Mouse (Mus musculus) forebrain, embryonic 13.5 days (tissue): ENCODE measurements around the gene Lrtm1. TPM values are rescaled to one million over a fixed set of nuclear protein-coding genes. Genes with fewer than 3 reads are reported as not detected.

Source experiments
- ATAC-seq: fragments of 200-750 bp; cut with Nextera tagmentation; 2 replicates; pipeline ENCODE4 v1.8.0; 2017
- H3K27ac ChIP-seq: fragments of 300-500 bp; sonication (generic); 2 replicates; pipeline ENCODE4 v1.5.1; 2015; ENCODE audit warnings: inconsistent platforms, mild to moderate bottlenecking, moderate library complexity
- H3K27me3 ChIP-seq: fragments of 300-500 bp; sonication (generic); 2 replicates; pipeline ENCODE4 v1.6.1; 2015; ENCODE audit warnings: mild to moderate bottlenecking, inconsistent platforms
- H3K36me3 ChIP-seq: fragments of 300-500 bp; sonication (generic); 2 replicates; pipeline ENCODE4 v1.6.1; 2015; ENCODE audit warnings: mild to moderate bottlenecking, inconsistent platforms; ENCODE audit not compliant: poor library complexity, severe bottlenecking
- H3K4me1 ChIP-seq: fragments of 300-500 bp; sonication (generic); 2 replicates; pipeline ENCODE4 v1.6.1; 2015; ENCODE audit warnings: inconsistent platforms
- H3K4me2 ChIP-seq: fragments of 300-500 bp; sonication (generic); 2 replicates; pipeline ENCODE4 v1.6.1; 2015; ENCODE audit warnings: inconsistent platforms, mild to moderate bottlenecking, moderate library complexity
- H3K4me3 ChIP-seq: fragments of 300-500 bp; sonication (generic); 2 replicates; pipeline ENCODE4 v1.5.1; 2015; ENCODE audit warnings: mild to moderate bottlenecking, inconsistent platforms
- H3K9ac ChIP-seq: fragments of 300-500 bp; sonication (generic); 2 replicates; pipeline ENCODE4 v1.6.1; 2015; ENCODE audit warnings: mild to moderate bottlenecking, inconsistent platforms
- H3K9me3 ChIP-seq: fragments of 300-500 bp; sonication (generic); replicated peaks from 2 replicates; pipeline ENCODE4 v1.6.1; 2016; ENCODE audit warnings: inconsistent platforms
- WGBS: fragments of 180-500 bp; shearing (Covaris S2); methylation state at CpG from one replicate; pipeline ENCODE4 v1.1.7; 2015; 5-methylcytosine and 5-hydroxymethylcytosine counted together
- polyA plus RNA-seq: library from polyadenylated mRNA; unstranded; fragments of >200 nt; fragmentation: Nextera tagmentation; extraction: Ambion mirVana; gene quantifications from 2 replicates; pipeline ENCODE4 v1.2.1, GENCODE M21; 2015

Gene Lrtm1
- polyA plus RNA-seq, 1 experiment from 2014 or later, result 0.18 TPM

- H3K4me3 ChIP-seq, result no peak overlapping the region
- WGBS, result 13% methylated on average over 7 of the region's 7 CpGs
- H3K4me1 ChIP-seq, result peaks cover 7% of the 10 kb centered on the region
- no peak for ATAC-seq
- no peaks in the 10 kb centered on the region for H3K9me3 ChIP-seq
- no peak overlapping the region for H3K27ac ChIP-seq
- no peaks in the 10 kb centered on the region for H3K27me3 ChIP-seq
- no peaks in the 10 kb centered on the region for H3K36me3 ChIP-seq
- no peak overlapping the region for H3K4me2 ChIP-seq
- no peak overlapping the region for H3K9ac ChIP-seq
These were observed 450 bp downstream of the Lrtm1 start for GRCm38 (mm10) chr14:29018316-29019000.

GRCm38 (mm10) chr14:29021295-29021694 is 3.3 kb downstream of the Lrtm1 start:
- Histone ChIP-seq H3K4me3 (no peak overlapping the region), H3K27ac (no peak overlapping the region), H3K4me2 (no peak overlapping the region), H3K9me3 (no peaks in the 10 kb centered on the region), H3K27me3 (peaks cover 4% of the 10 kb centered on the region; the same call in 1 of the 2 replicates), H3K36me3 (no peaks in the 10 kb centered on the region), H3K9ac (no peak overlapping the region), H3K4me1 (no peaks in the 10 kb centered on the region; the same call in 1 of the 2 replicates)
- ATAC-seq, result no peak
- WGBS, result 90% methylated on average over 4 of the region's 4 CpGs

- H3K9me3 ChIP-seq, result no peaks in the 10 kb centered on the region
These were observed 5.2 kb downstream of the Lrtm1 start for GRCm38 (mm10) chr14:29023246-29023645.

GRCm38 (mm10) chr14:29025335-29025734 is 7.3 kb downstream of the Lrtm1 start:
- no peaks in the 10 kb centered on the region for H3K36me3 ChIP-seq
- H3K9ac ChIP-seq, result no peak overlapping the region
- H3K27ac ChIP-seq, result no peak overlapping the region
- WGBS, result 89% methylated on average over 6 of the region's 6 CpGs
- peaks cover 4% of the 10 kb centered on the region; the same call in 1 of the 2 replicates for H3K27me3 ChIP-seq
- peaks cover 22% of the 10 kb centered on the region for H3K4me1 ChIP-seq
- no peak overlapping the region for H3K4me2 ChIP-seq
- no peak for ATAC-seq
- no peaks in the 10 kb centered on the region for H3K9me3 ChIP-seq
- H3K4me3 ChIP-seq, result no peak overlapping the region

More at GRCm38 (mm10) chr14:29023246-29023645, 5.2 kb downstream of the Lrtm1 start:
- Histone ChIP-seq H3K4me1 (peaks cover 4% of the 10 kb centered on the region), H3K27me3 (peaks cover 4% of the 10 kb centered on the region; the same call in 1 of the 2 replicates), H3K9ac (no peak overlapping the region), H3K27ac (no peak overlapping the region), H3K4me3 (no peak overlapping the region), H3K36me3 (no peaks in the 10 kb centered on the region), H3K4me2 (no peak overlapping the region)
- ATAC-seq, result no peak
- WGBS, result 96% methylated on average over 4 of the region's 4 CpGs

GRCm38 (mm10) chr14:29027276-29027675 is 9.3 kb downstream of the Lrtm1 start:
- no peaks in the 10 kb centered on the region for H3K9me3 ChIP-seq
- no peaks in the 10 kb centered on the region for H3K36me3 ChIP-seq
- no peak for ATAC-seq
- no peak overlapping the region for H3K4me2 ChIP-seq
- H3K4me3 ChIP-seq, result no peak overlapping the region
- H3K27me3 ChIP-seq, result peaks cover 4% of the 10 kb centered on the region; the same call in 1 of the 2 replicates
- H3K4me1 ChIP-seq, result peaks cover 22% of the 10 kb centered on the region
- H3K9ac ChIP-seq, result no peak overlapping the region
- WGBS, result 88% methylated on average over 5 of the region's 5 CpGs
- H3K27ac ChIP-seq, result no peak overlapping the region

GRCm38 (mm10) chr14:29028391-29029106 is 10.5 kb downstream of the Lrtm1 start:
- Histone ChIP-seq H3K4me2 (peak overlapping the region; percentile 25; the same call in 1 of the 2 replicates), H3K27me3 (peaks cover 7% of the 10 kb centered on the region; the same call in 1 of the 2 replicates), H3K4me3 (no peak overlapping the region), H3K27ac (peak overlapping the region; percentile 64), H3K9ac (no peak overlapping the region), H3K9me3 (no peaks in the 10 kb centered on the region), H3K36me3 (no peaks in the 10 kb centered on the region), H3K4me1 (peaks cover 22% of the 10 kb centered on the region)
- 45% methylated on average over 6 of the region's 6 CpGs for WGBS
- peak; percentile 44 for ATAC-seq

GRCm38 (mm10) chr14:29029107-29029469 is 11.1 kb downstream of the Lrtm1 start:
- no peaks in the 10 kb centered on the region for H3K36me3 ChIP-seq
- H3K4me1 ChIP-seq, result peaks cover 22% of the 10 kb centered on the region
- no peaks in the 10 kb centered on the region for H3K9me3 ChIP-seq
- H3K9ac ChIP-seq, result no peak overlapping the region
- no peak overlapping the region for H3K27ac ChIP-seq
- peaks cover 11% of the 10 kb centered on the region; the same call in 1 of the 2 replicates for H3K27me3 ChIP-seq
- WGBS, result 67% methylated on average over 2 of the region's 2 CpGs
- H3K4me2 ChIP-seq, result no peak overlapping the region
- no peak overlapping the region for H3K4me3 ChIP-seq
- peak; percentile 51; the same call in 1 of the 2 replicates for ATAC-seq

- ATAC-seq, result no peak; the same call in 1 of the 2 replicates
- H3K4me3 ChIP-seq, result no peak overlapping the region
These were observed 11.9 kb downstream of the Lrtm1 start for GRCm38 (mm10) chr14:29029896-29030420.

GRCm38 (mm10) chr14:29030519-29030918 is 12.5 kb downstream of the Lrtm1 start:
- ATAC-seq, result peak; percentile 17; the same call in 1 of the 2 replicates
- no peaks in the 10 kb centered on the region for H3K36me3 ChIP-seq
- 55% methylated on average over 9 of the region's 9 CpGs for WGBS
- H3K9ac ChIP-seq, result no peak overlapping the region
- H3K9me3 ChIP-seq, result no peaks in the 10 kb centered on the region
- H3K4me1 ChIP-seq, result peaks cover 22% of the 10 kb centered on the region
- H3K27me3 ChIP-seq, result peaks cover 18% of the 10 kb centered on the region
- H3K4me3 ChIP-seq, result no peak overlapping the region
- peak overlapping the region; percentile 8; the same call in 1 of the 2 replicates for H3K27ac ChIP-seq
- no peak overlapping the region for H3K4me2 ChIP-seq

More at GRCm38 (mm10) chr14:29029896-29030420, 11.9 kb downstream of the Lrtm1 start:
- no peak overlapping the region for H3K9ac ChIP-seq
- peak overlapping the region; percentile 8; the same call in 1 of the 2 replicates for H3K27ac ChIP-seq
- peaks cover 14% of the 10 kb centered on the region; the same call in 1 of the 2 replicates for H3K27me3 ChIP-seq
- 71% methylated on average over 11 of the region's 11 CpGs for WGBS
- no peaks in the 10 kb centered on the region for H3K9me3 ChIP-seq
- H3K4me1 ChIP-seq, result peaks cover 22% of the 10 kb centered on the region
- H3K36me3 ChIP-seq, result no peaks in the 10 kb centered on the region
- H3K4me2 ChIP-seq, result no peak overlapping the region

GRCm38 (mm10) chr14:29031858-29032395 is 13.9 kb downstream of the Lrtm1 start:
- no peak for ATAC-seq
- no peaks in the 10 kb centered on the region for H3K36me3 ChIP-seq
- no peaks in the 10 kb centered on the region for H3K9me3 ChIP-seq
- H3K9ac ChIP-seq, result no peak overlapping the region
- no peak overlapping the region for H3K4me2 ChIP-seq
- H3K27me3 ChIP-seq, result peaks cover 29% of the 10 kb centered on the region
- no peak overlapping the region for H3K27ac ChIP-seq
- 61% methylated on average over 1 of the region's 1 CpGs for WGBS
- peaks cover 22% of the 10 kb centered on the region for H3K4me1 ChIP-seq
- no peak overlapping the region for H3K4me3 ChIP-seq

- peak; percentile 36; the same call in 1 of the 2 replicates for ATAC-seq
- Histone ChIP-seq H3K27me3 (peaks cover 67% of the 10 kb centered on the region), H3K4me1 (0 out of 2 replicates have a peak, but pooled peaks cover 10% of the 10 kb centered on the region), H3K36me3 (no peaks in the 10 kb centered on the region), H3K4me3 (no peak overlapping the region), H3K27ac (no peak overlapping the region), H3K9me3 (no peaks in the 10 kb centered on the region), H3K9ac (no peak overlapping the region), H3K4me2 (no peak overlapping the region)
- WGBS, result 24% methylated on average over 5 of the region's 5 CpGs
These were observed 20.2 kb downstream of the Lrtm1 start for GRCm38 (mm10) chr14:29038246-29038645.
